Mouse (Mus musculus) heart, postnatal 4 days (tissue): Measurements from ENCODE around the gene Pth1r. TPM values are rescaled to one million over a fixed set of nuclear protein-coding genes. Genes with fewer than 3 reads are reported as not detected.

Experiments
- DNase-seq: peaks from one replicate; pipeline ENCODE4 v3.0.0; 2021
- total RNA-seq, 2 experiments: library from RNA; stranded (reverse); gene quantifications; 2 replicates each; pipeline ENCODE4 v1.2.3; 2021

Pth1r gene
- total RNA-seq, 2 experiments from 2014 or later, result 16.4 to 19.3 TPM

GRCm38 (mm10) chr9:110748451-110748850 is 1.5 kb upstream of the Pth1r start:
- no peak for DNase-seq

- no peak for DNase-seq
Observed at GRCm38 (mm10) chr9:110746238-110746637, 707 bp downstream of the Pth1r start.

- DNase-seq, result no peak
Observed at GRCm38 (mm10) chr9:110745752-110746151, 1.2 kb downstream of the Pth1r start.

GRCm38 (mm10) chr9:110743456-110744323 is 3.3 kb downstream of the Pth1r start:
- DNase-seq, result peak; percentile 64

GRCm38 (mm10) chr9:110742951-110743455 is 3.9 kb downstream of the Pth1r start:
- peak; percentile 56 for DNase-seq

- DNase-seq, result peak; percentile 51
Observed at GRCm38 (mm10) chr9:110742295-110742950, 4.5 kb downstream of the Pth1r start.

GRCm38 (mm10) chr9:110741711-110742294 is 5.1 kb downstream of the Pth1r start, which contains the start of gene Myl3:
TSS of gene Myl3 (plus strand) at chr9:110741861.
- no peak for DNase-seq

- DNase-seq, result no peak
Observed at GRCm38 (mm10) chr9:110739961-110740360, 7.0 kb downstream of the Pth1r start.

- no peak for DNase-seq
Observed at GRCm38 (mm10) chr9:110738054-110738453, 8.9 kb downstream of the Pth1r start.

GRCm38 (mm10) chr9:110736362-110736761 is 10.6 kb downstream of the Pth1r start:
- no peak for DNase-seq

- no peak for DNase-seq
Observed at GRCm38 (mm10) chr9:110734154-110734553, 12.8 kb downstream of the Pth1r start.

GRCm38 (mm10) chr9:110733102-110733501 is 13.8 kb downstream of the Pth1r start:
- DNase-seq, result no peak

- peak; percentile 81 for DNase-seq
Observed at GRCm38 (mm10) chr9:110732623-110733022, 14.3 kb downstream of the Pth1r start.

- DNase-seq, result no peak
Observed at GRCm38 (mm10) chr9:110731859-110732258, 15.1 kb downstream of the Pth1r start.

- peak; percentile 77 for DNase-seq
Observed at GRCm38 (mm10) chr9:110729841-110730240, 17.1 kb downstream of the Pth1r start.

- no peak for DNase-seq
Observed at GRCm38 (mm10) chr9:110726867-110727266, 20.1 kb downstream of the Pth1r start.

GRCm38 (mm10) chr9:110725721-110726135 is 21.2 kb downstream of the Pth1r start:
- DNase-seq, result peak; percentile 73

GRCm38 (mm10) chr9:110722060-110722459 is 24.9 kb downstream of the Pth1r start:
- no peak for DNase-seq

GRCm38 (mm10) chr9:110719977-110720376 is 27.0 kb downstream of the Pth1r start:
- DNase-seq, result no peak

- no peak for DNase-seq
Observed at GRCm38 (mm10) chr9:110718810-110719209, 28.1 kb downstream of the Pth1r start.

GRCm38 (mm10) chr9:110718071-110718470 is 28.9 kb downstream of the Pth1r start:
- no peak for DNase-seq

GRCm38 (mm10) chr9:110716775-110717174 is 30.2 kb downstream of the Pth1r start:
- DNase-seq, result peak; percentile 75

- DNase-seq, result no peak
Observed at GRCm38 (mm10) chr9:110715426-110715825, 31.5 kb downstream of the Pth1r start.
